In the genomic region with DNA sequence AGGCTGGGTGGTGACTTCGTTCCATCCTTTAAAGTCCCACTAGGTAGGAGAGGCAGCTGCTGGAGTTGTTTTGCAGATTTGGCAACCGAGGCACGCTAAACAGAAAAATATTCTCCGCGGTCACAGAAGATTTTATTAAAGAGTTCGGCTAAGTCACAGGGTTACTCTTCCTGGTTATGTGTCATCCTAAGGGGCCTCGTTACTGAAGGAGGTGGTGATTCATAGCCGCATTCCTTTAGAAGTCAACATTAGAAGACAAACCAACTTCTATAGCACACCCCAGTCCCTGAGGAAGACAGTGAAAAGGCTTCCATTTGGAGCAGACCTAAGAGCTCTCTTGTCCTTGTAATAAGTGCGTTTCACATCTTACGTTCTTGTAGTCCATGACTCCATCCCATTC, we compare ENCODE assay signal across 16 mouse cellular contexts. TPM values are rescaled to one million over a fixed set of nuclear protein-coding genes. Genes with fewer than 3 reads are reported as not detected.
"Had no signal": no experiment of that assay in that cellular context is flagged by ENCODE, and none has a peak within 500 bp of the region (broad histone marks: within the 10 kb centered on the region; RNA-seq: fewer than 3 reads in every experiment).

No protein-coding gene starts in this region.

- H3K27ac ChIP-seq: lung, embryonic 15.5 days; macrophage; midbrain, embryonic 12.5 days; neural tube, embryonic 12.5 days; stomach, embryonic 15.5 days; stomach, postnatal 0 days had no signal

- H3K36me3 ChIP-seq: lung, embryonic 15.5 days; midbrain, embryonic 12.5 days; neural tube, embryonic 12.5 days; stomach, embryonic 15.5 days had no signal

- H3K9me3 ChIP-seq: lung, embryonic 15.5 days; megakaryocyte, embryonic 14.5 days; midbrain, embryonic 12.5 days; neural tube, embryonic 12.5 days; stomach, embryonic 15.5 days had no signal

- H3K4me3 ChIP-seq: lung, embryonic 15.5 days; megakaryocyte, embryonic 14.5 days; midbrain, embryonic 12.5 days; neural tube, embryonic 12.5 days; stomach, embryonic 15.5 days had no signal

RNA-seq across cellular contexts. Expression of gene Gkn3, which starts 2.1 kb away (rescaled TPM):
- polyA plus RNA-seq: liver, postnatal 0 days; macrophage; midbrain, embryonic 12.5 days; midbrain, embryonic 14.5 days; neural tube, embryonic 12.5 days; spleen, adult 2 months had no signal

RNA-seq across cellular contexts. Expression of gene Gkn2, which starts 13.5 kb away (rescaled TPM):
- polyA plus RNA-seq: liver, postnatal 0 days; macrophage; midbrain, embryonic 12.5 days; midbrain, embryonic 14.5 days; midbrain, embryonic 16.5 days; neural tube, embryonic 12.5 days; neural tube, embryonic 14.5 days; spleen, adult 2 months; urinary bladder, adult 2 months had no signal

RNA-seq across cellular contexts. Expression of gene Gkn1, which starts 35.9 kb away (rescaled TPM):
- polyA plus RNA-seq: liver, postnatal 0 days; lung, adult 2 months; lung, embryonic 15.5 days; macrophage; midbrain, embryonic 12.5 days; midbrain, embryonic 14.5 days; midbrain, embryonic 16.5 days; neural tube, embryonic 12.5 days; neural tube, embryonic 14.5 days; spleen, adult 2 months; urinary bladder, adult 2 months had no signal

RNA-seq across cellular contexts. Expression of gene Bmp10, which starts 42.1 kb away (rescaled TPM):
- polyA plus RNA-seq: lung, adult 2 months; lung, postnatal 0 days; macrophage; midbrain, embryonic 12.5 days; midbrain, embryonic 14.5 days; midbrain, embryonic 16.5 days; neural tube, embryonic 12.5 days; neural tube, embryonic 14.5 days; spleen, adult 2 months; stomach, embryonic 15.5 days; stomach, postnatal 0 days; testis, adult 2 months had no signal
